Mouse (Mus musculus) CH12.LX (cell line): ENCODE results near the gene Map4k5. TPM values are rescaled to one million over a fixed set of nuclear protein-coding genes. Genes with fewer than 3 reads are reported as not detected.

Source experiments
- DNase-seq: peaks from one replicate; pipeline ENCODE4 v3.0.0-alpha.2; 2013; ENCODE audit errors: extremely low read depth
- H3K27ac ChIP-seq: 2 replicates; pipeline ENCODE4 v1.5.1; 2012; ENCODE audit warnings: low read depth, mild to moderate bottlenecking, control low read depth, moderate library complexity; ENCODE audit not compliant: insufficient read depth
- H3K27me3 ChIP-seq: replicated peaks from 2 replicates; pipeline ENCODE3; 2012; ENCODE audit warnings: inconsistent platforms
- H3K36me3 ChIP-seq, 2 experiments: replicated peaks in 1 of 2; 2 replicates each; pipeline versions ENCODE3 to v1.6.1; 2012; ENCODE audit warnings: inconsistent platforms in 1 of 2, low read length in 1 of 2, mild to moderate bottlenecking in 1 of 2, mixed read lengths in 1 of 2, moderate library complexity in 1 of 2; ENCODE audit not compliant: control insufficient read depth in 1 of 2, insufficient read depth in 1 of 2
- H3K4me1 ChIP-seq, 2 experiments: 2 replicates each; pipeline ENCODE4 v1.6.1; 2012; ENCODE audit warnings: inconsistent platforms in 1 of 2, moderate library complexity in 1 of 2; ENCODE audit not compliant: insufficient read depth in 2 of 2, control insufficient read depth in 1 of 2
- H3K4me2 ChIP-seq: 2 replicates; pipeline ENCODE4 v1.6.1; 2012; ENCODE audit warnings: low read depth, mild to moderate bottlenecking, control low read depth; ENCODE audit not compliant: poor library complexity, insufficient read depth, severe bottlenecking
- H3K4me3 ChIP-seq, 3 experiments: fragments of 150-350 bp in 1 of 3; sonication (generic) in 1 of 3; replicated peaks in 1 of 3; 2 replicates each; pipeline versions ENCODE3 to v1.5.1; 2011 to 2012; ENCODE audit warnings: low read depth in 2 of 3, low read length in 2 of 3, mild to moderate bottlenecking in 2 of 3, moderate library complexity in 2 of 3, control low read depth in 1 of 3, improper control_type of control experiment in 1 of 3, inconsistent platforms in 1 of 3, mixed read lengths in 1 of 3; ENCODE audit not compliant: poor library complexity in 1 of 3
- H3K79me2 ChIP-seq: replicated peaks from 2 replicates; pipeline ENCODE4 v1.6.1; 2012; ENCODE audit warnings: mild to moderate bottlenecking, moderate library complexity; ENCODE audit not compliant: control insufficient read depth, poor library complexity, insufficient read depth, severe bottlenecking; ENCODE audit errors: extremely low read depth
- H3K9ac ChIP-seq: 2 replicates; pipeline ENCODE4 v1.6.1; 2012; ENCODE audit warnings: low read depth, mild to moderate bottlenecking, control low read depth, moderate library complexity; ENCODE audit not compliant: insufficient read depth
- H3K9me3 ChIP-seq: replicated peaks from 2 replicates; pipeline ENCODE3; 2012; ENCODE audit warnings: low read length, inconsistent platforms, mixed read lengths
- CHD2 ChIP-seq: IDR thresholded peaks from 2 replicates; pipeline ENCODE4 v1.6.1; 2011; ENCODE audit warnings: low read length, improper control_type of control experiment
- E2F4 ChIP-seq: IDR thresholded peaks from 2 replicates; pipeline ENCODE4 v1.6.1; 2011; ENCODE audit warnings: low read depth, low read length, improper control_type of control experiment; ENCODE audit not compliant: insufficient replicate concordance
- EP300 ChIP-seq: IDR thresholded peaks from 2 replicates; pipeline ENCODE4 v1.6.1; 2011; ENCODE audit warnings: low read length, improper control_type of control experiment
- JUN ChIP-seq: IDR thresholded peaks from 2 replicates; pipeline ENCODE4 v1.6.1; 2011; ENCODE audit warnings: low read depth, mild to moderate bottlenecking, low read length, improper control_type of control experiment, moderate library complexity; ENCODE audit not compliant: insufficient read depth
- KAT2A ChIP-seq: IDR thresholded peaks from 2 replicates; pipeline ENCODE4 v1.6.1; 2012; ENCODE audit warnings: low read length, improper control_type of control experiment, inconsistent platforms; ENCODE audit not compliant: insufficient replicate concordance
- MAFK ChIP-seq: IDR thresholded peaks from 2 replicates; pipeline ENCODE4 v1.6.1; 2011; ENCODE audit warnings: low read length, improper control_type of control experiment; ENCODE audit not compliant: insufficient replicate concordance
- MAZ ChIP-seq: IDR thresholded peaks from 2 replicates; pipeline ENCODE4 v1.6.1; 2012; ENCODE audit warnings: low read depth, mild to moderate bottlenecking, inconsistent platforms, low read length, improper control_type of control experiment, moderate library complexity
- MYC ChIP-seq: IDR thresholded peaks from 2 replicates; pipeline ENCODE4 v1.6.1; 2011; ENCODE audit warnings: low read depth, mild to moderate bottlenecking, improper control_type of control experiment, low read length
- NELFE ChIP-seq: IDR thresholded peaks from 2 replicates; pipeline ENCODE4 v1.6.1; 2011; ENCODE audit warnings: low read depth, low read length, improper control_type of control experiment
- NRF1 ChIP-seq: IDR thresholded peaks from 2 replicates; pipeline ENCODE4 v1.6.1; 2014; ENCODE audit warnings: low read depth, mild to moderate bottlenecking, inconsistent platforms, low read length, improper control_type of control experiment, moderate library complexity
- PAX5 ChIP-seq: IDR thresholded peaks from 2 replicates; pipeline ENCODE4 v1.6.1; 2012; ENCODE audit warnings: low read length, inconsistent platforms, mixed read lengths
- POLR2AphosphoS2 ChIP-seq: IDR thresholded peaks from 2 replicates; pipeline ENCODE4 v1.6.1; 2011; ENCODE audit warnings: low read depth, low read length, improper control_type of control experiment
- RAD21 ChIP-seq: IDR thresholded peaks from 2 replicates; pipeline ENCODE4 v1.6.1; 2011; ENCODE audit warnings: low read depth, mild to moderate bottlenecking, low read length, improper control_type of control experiment, moderate library complexity
- TBP ChIP-seq: conservative IDR thresholded peaks from 2 replicates; pipeline ENCODE4 v1.6.1; 2011; ENCODE audit warnings: low read depth, low read length, improper control_type of control experiment
- TCF12 ChIP-seq: IDR thresholded peaks from 2 replicates; pipeline ENCODE4 v1.6.1; 2014; ENCODE audit warnings: low read depth, mild to moderate bottlenecking, inconsistent platforms, low read length, improper control_type of control experiment
- USF2 ChIP-seq: conservative IDR thresholded peaks from 2 replicates; pipeline ENCODE4 v1.6.1; 2011; ENCODE audit warnings: low read depth, low read length, improper control_type of control experiment
- ZC3H11A ChIP-seq: IDR thresholded peaks from 2 replicates; pipeline ENCODE4 v1.6.1; 2012; ENCODE audit warnings: low read depth, mild to moderate bottlenecking, inconsistent platforms, low read length, improper control_type of control experiment
- ZNF384 ChIP-seq: IDR thresholded peaks from 2 replicates; pipeline ENCODE4 v1.6.1; 2012; ENCODE audit warnings: low read depth, low read length, improper control_type of control experiment, inconsistent platforms
- dilution Hi-C: fragments of 300-500 bp; cut with MboI; formaldehyde crosslinking; loops from 2 replicates; pipeline ENCODE4 v1.14.3; 2020; ENCODE audit warnings: low sequenced_read_pairs; ENCODE audit not compliant: extremely low pct_unique_long_range_greater_than_20kb, extremely low pct_ligation_motif_present
- in situ Hi-C: fragments of 300-500 bp; cut with MboI; formaldehyde crosslinking; loops from 3 replicates; pipeline ENCODE4 v1.14.3; 2019; ENCODE audit warnings: low sequenced_read_pairs, low pct_ligation_motif_present, low pct_unique_long_range_greater_than_20kb, mixed read lengths
- polyA plus RNA-seq: library from polyadenylated mRNA; unstranded; fragments of >175 nt; gene quantifications from 2 replicates; pipeline ENCODE4 v1.2.1, GENCODE M21; 2012; ENCODE audit warnings: low read depth; ENCODE audit not compliant: insufficient read length
- total RNA-seq, 2 experiments: library from RNA; depleted of rRNA; stranded (reverse); fragments of 300-350 nt in 1 of 2; fragments of >200 nt in 1 of 2; gene quantifications; 2 replicates each; pipeline ENCODE4 v1.2.3; 2012 to 2014

Map4k5 gene
- total and polyA plus RNA-seq, 3 experiments = 7.8 to 13.5 (median 12.5) TPM

DNA sequence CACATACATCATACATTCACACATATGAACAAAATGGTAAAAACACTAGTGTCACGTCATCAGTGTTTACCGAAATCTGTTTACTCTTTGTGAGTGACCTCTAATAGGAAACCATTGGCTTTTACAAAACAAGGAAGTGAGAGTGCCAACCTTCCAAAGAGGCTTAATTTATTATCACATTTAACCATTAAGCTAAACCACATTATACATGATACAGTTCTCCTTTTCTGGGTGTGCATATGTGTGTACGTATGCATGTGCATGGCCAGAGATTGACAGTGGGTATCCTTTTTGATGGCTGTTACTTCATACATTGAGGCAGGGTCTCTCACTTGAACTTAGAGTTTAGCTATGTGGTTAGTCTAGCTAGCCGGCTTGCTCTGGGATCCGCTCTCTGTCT lies 21.4 kb downstream of the Map4k5 start:
- Histone ChIP-seq H3K27me3 (no peaks in the 10 kb centered on the region), H3K4me3 (no peak overlapping the region), H3K27ac (no peak overlapping the region), H3K9me3 (no peaks in the 10 kb centered on the region), H3K4me2 (no peak overlapping the region), H3K36me3 (peaks cover 4 to 19% of the 10 kb centered on the region in 2 experiments), H3K9ac (no peak overlapping the region), H3K4me1 (peaks cover 3 to 12% of the 10 kb centered on the region in 2 experiments; a peak in 2 of 4 replicates), H3K79me2 (no peaks in the 10 kb centered on the region)
- dilution Hi-C loops (no loop called here), in situ Hi-C loops (no loop called here)
- no peak for DNase-seq
- TF ChIP-seq POLR2AphosphoS2 (no peak), PAX5 (no peak), KAT2A (no peak), E2F4 (no peak), ZC3H11A (no peak), MAZ (no peak)

DNA sequence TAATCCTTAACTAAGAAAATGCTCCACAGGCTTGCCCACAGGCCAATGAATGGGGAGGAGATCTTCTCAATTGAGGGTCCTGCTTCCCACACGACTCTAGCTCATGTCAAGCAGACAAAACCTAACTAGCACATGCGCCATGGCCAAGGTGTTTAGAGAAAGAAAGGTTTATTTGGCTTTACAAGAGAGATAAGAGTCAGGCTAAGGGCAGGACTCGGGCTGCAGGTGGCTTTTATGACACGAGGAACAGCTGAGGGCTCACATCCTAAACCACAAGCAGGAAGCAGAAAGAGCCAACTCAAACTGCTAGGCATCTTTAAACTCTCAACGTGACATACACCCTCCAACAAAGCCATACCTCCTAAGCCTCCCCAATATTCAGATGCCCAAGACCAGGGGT lies 25.7 kb downstream of the Map4k5 start:
- Histone ChIP-seq H3K4me2 (no peak overlapping the region), H3K36me3 (peaks cover 0 to 22% of the 10 kb centered on the region in 2 experiments), H3K9me3 (no peaks in the 10 kb centered on the region), H3K27ac (no peak overlapping the region), H3K4me3 (no peak overlapping the region), H3K27me3 (no peaks in the 10 kb centered on the region), H3K79me2 (no peaks in the 10 kb centered on the region), H3K4me1 (peaks cover 10 to 43% of the 10 kb centered on the region in 2 experiments; a peak in 3 of 4 replicates), H3K9ac (no peak overlapping the region)
- peak; percentile 22 for DNase-seq
- dilution Hi-C loops (no loop called here), in situ Hi-C loops (no loop called here)
- TF ChIP-seq TCF12 = no peak
- TF ChIP-seq EP300 = no peak
- no peak for TF ChIP-seq CHD2
- no peak for TF ChIP-seq TBP
- TF ChIP-seq MAFK = no peak
- TF ChIP-seq RAD21 = no peak
- no peak for TF ChIP-seq USF2
- TF ChIP-seq ZNF384 = no peak
- TF ChIP-seq E2F4 = no peak
- no peak for TF ChIP-seq NRF1
- no peak for TF ChIP-seq MAZ
- TF ChIP-seq JUN = no peak
- TF ChIP-seq NELFE = no peak
- TF ChIP-seq MYC = no peak
